Mouse (Mus musculus) midbrain, postnatal 0 days (tissue): ENCODE results near the gene Dok3. TPM values are rescaled to one million over a fixed set of nuclear protein-coding genes. Genes with fewer than 3 reads are reported as not detected.

Source experiments
- ATAC-seq: fragments of 200-750 bp; cut with Nextera tagmentation; 2 replicates; pipeline ENCODE4 v1.8.0; 2017; ENCODE audit warnings: moderate number of reproducible peaks, mild to moderate bottlenecking, moderate TSS enrichment, moderate library complexity; ENCODE audit not compliant: low FRiP score
- DNase-seq: peaks from one replicate; pipeline ENCODE4 v3.0.0-alpha.2; 2015; ENCODE audit warnings: low spot score
- H3K27ac ChIP-seq: fragments of 300-500 bp; sonication (generic); 2 replicates; pipeline ENCODE4 v1.5.1; 2014; ENCODE audit warnings: low read depth, mild to moderate bottlenecking, low read length, mixed read lengths
- H3K27me3 ChIP-seq: fragments of 300-500 bp; sonication (generic); 2 replicates; pipeline ENCODE4 v1.6.1; 2014; ENCODE audit warnings: low read length, control low read depth, mixed read lengths; ENCODE audit not compliant: insufficient read depth
- H3K36me3 ChIP-seq: fragments of 300-500 bp; sonication (generic); 2 replicates; pipeline ENCODE4 v1.6.1; 2014; ENCODE audit warnings: low read length, control low read depth, mixed read lengths; ENCODE audit not compliant: insufficient read depth
- H3K4me1 ChIP-seq: fragments of 300-500 bp; sonication (generic); 2 replicates; pipeline ENCODE4 v1.6.1; 2014; ENCODE audit warnings: mild to moderate bottlenecking, control low read depth, antibody characterized with exemption, low read length, mixed read lengths; ENCODE audit not compliant: insufficient read depth
- H3K4me2 ChIP-seq: fragments of 300-500 bp; sonication (generic); 2 replicates; pipeline ENCODE4 v1.6.1; 2014; ENCODE audit warnings: low read depth, mild to moderate bottlenecking, low read length, mixed read lengths; ENCODE audit not compliant: poor library complexity, severe bottlenecking
- H3K4me3 ChIP-seq: fragments of 300-500 bp; sonication (generic); 2 replicates; pipeline ENCODE4 v1.5.1; 2014; ENCODE audit warnings: low read depth, mild to moderate bottlenecking, low read length, moderate library complexity
- H3K9ac ChIP-seq: fragments of 300-500 bp; sonication (generic); replicated peaks from 2 replicates; pipeline ENCODE4 v1.6.1; 2014; ENCODE audit warnings: mild to moderate bottlenecking, low read length, moderate library complexity, mixed read lengths; ENCODE audit not compliant: poor library complexity, severe bottlenecking
- H3K9me3 ChIP-seq: fragments of 300-500 bp; sonication (generic); 2 replicates; pipeline ENCODE4 v1.6.1; 2016; ENCODE audit warnings: low read length, control low read depth
- CTCF ChIP-seq: IDR thresholded peaks from 2 replicates; pipeline ENCODE4 v1.5.1; 2016; ENCODE audit warnings: antibody characterized with exemption, mild to moderate bottlenecking
- WGBS: fragments of 180-500 bp; shearing (Covaris S2); extraction: QIAGEN DNeasy Blood & Tissue Kit; methylation state at CpG from one replicate; pipeline ENCODE4 v1.1.7; 2014; 5-methylcytosine and 5-hydroxymethylcytosine counted together
- polyA plus RNA-seq: library from polyadenylated mRNA; unstranded; fragments of >200 nt; fragmentation: Nextera tagmentation; extraction: Ambion mirVana; gene quantifications from 2 replicates; pipeline ENCODE4 v1.2.1, GENCODE M21; 2015
- total RNA-seq: library from RNA; depleted of rRNA; stranded (reverse); fragments of >200 nt; gene quantifications from 2 replicates; pipeline ENCODE4 v1.2.3, GENCODE M21; 2014

Gene Dok3
- total and polyA plus RNA-seq, 2 experiments from 2014 or later: 1.4 to 3.0 TPM

DNA sequence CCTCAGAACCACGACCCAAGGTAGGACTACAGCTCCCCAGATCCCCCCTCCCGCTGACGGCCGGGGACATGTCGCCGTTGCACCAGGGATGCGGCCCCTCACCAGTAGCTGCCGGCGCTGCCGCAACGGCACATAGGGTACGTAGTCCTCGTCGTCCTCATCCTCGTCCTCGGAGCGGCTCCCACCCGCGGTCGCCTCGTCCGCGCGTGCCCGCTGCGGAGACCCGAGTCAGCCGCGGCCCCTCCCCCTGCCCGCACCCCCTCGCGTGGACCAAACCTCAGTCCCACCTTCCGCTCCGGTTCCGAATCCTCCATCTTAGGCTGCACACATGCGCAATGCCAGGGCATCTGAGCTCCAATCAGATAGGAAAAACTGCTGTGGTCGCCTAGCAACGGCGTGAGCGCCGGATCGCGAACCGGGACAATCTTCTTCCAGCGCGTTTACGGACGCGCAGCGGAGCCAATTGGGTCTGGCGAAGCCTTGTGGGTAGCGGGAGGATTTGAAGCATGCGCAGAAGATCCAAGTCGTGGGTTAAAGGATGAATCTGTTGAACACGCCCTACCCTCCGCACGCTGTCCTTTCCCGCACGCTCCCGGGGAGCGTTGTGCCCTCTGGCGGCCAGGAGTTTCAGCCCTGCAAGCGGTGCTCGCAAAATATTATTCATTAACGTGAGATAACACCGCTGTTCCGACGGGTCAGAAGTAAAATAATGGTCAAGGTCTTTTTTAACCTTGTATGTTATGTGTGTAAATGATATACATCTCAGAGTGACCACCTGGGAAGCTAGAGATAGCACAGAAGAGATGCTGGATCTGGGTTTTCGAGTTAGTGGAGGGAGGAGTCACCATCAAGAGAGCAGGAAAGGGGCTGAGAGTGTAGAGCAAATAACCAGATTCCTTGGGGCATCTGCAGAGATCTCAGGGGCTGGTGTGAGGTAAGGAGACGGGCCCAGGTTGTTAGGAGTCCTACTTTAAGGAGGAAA lies 7.4 kb upstream of the Dok3 start, which contains the start of gene Ddx41:
TSS of gene Ddx41 (minus strand) at position 465 of the 982 bp plus-strand sequence.
- under 1% methylated on average over 70 of the region's 70 CpGs for WGBS
- peak within 1 kb of the TSS; percentile 78 for H3K9ac ChIP-seq
- H3K27ac ChIP-seq: peak within 1 kb of the TSS; percentile 83
- DNase-seq (peak; percentile 100), ATAC-seq (peak; percentile 97)
- H3K9me3 ChIP-seq: no peaks in the 10 kb centered on the region
- peak; percentile 95 for TF ChIP-seq CTCF
- peak within 1 kb of the TSS; percentile 88 for H3K4me2 ChIP-seq
- H3K4me1 ChIP-seq: peaks cover 9% of the 10 kb centered on the region; the same call in 1 of the 2 replicates
- H3K27me3 ChIP-seq: no peaks in the 10 kb centered on the region
- H3K4me3 ChIP-seq: peak within 1 kb of the TSS; percentile 72
- peaks cover 54% of the 10 kb centered on the region for H3K36me3 ChIP-seq

DNA sequence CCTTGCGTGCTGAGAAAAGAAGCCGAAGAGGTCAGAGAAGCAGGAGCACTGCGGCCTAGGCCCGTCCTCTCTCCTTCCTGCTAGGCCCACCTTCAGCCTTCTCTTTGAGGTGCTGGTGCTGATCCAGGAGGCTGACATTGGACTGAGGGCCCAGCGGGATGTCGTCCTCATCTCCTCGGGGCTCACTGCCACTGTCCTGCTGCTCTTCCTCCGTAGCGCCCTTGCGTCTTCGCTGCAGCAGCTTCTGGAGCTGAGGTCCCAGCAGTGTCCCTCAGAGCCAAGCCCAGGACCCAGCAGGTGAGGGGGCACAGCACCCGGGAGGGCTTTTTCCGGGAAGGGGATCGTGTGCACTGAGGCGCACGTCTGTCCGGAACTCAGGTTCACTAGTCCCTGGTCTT lies 6.7 kb upstream of the Dok3 start:
- WGBS: 21% methylated on average over 17 of the region's 17 CpGs
- ATAC-seq (no peak), DNase-seq (no peak)
- H3K4me3 ChIP-seq: peak overlapping the region; percentile 72
- H3K27ac ChIP-seq: peak overlapping the region; percentile 83
- TF ChIP-seq CTCF: no peak
- peaks cover 53% of the 10 kb centered on the region for H3K36me3 ChIP-seq
- peak overlapping the region; percentile 88 for H3K4me2 ChIP-seq
- peak overlapping the region; percentile 78 for H3K9ac ChIP-seq
- H3K4me1 ChIP-seq: peaks cover 9% of the 10 kb centered on the region; the same call in 1 of the 2 replicates
- no peaks in the 10 kb centered on the region for H3K9me3 ChIP-seq
- H3K27me3 ChIP-seq: no peaks in the 10 kb centered on the region

DNA sequence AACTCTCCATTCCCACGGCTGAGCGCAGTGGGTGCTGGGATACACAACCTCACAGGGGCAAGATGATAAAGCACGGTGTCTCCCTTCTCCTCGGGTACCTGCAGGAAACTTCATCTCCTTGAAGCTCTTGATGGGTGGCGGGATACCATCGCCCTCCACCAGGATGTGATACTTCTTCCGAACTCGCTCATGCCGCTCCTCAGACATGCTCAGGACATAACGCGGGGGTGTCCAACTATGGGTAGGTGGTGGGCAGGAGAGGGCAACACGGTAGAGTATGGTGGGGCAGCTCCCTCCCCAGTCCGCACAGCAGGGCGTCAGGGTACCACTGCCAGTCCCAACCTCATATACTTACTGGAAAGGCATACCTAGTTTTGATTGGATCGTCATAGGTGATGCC lies 6.1 kb upstream of the Dok3 start:
- Histone ChIP-seq H3K4me1 (peaks cover 9% of the 10 kb centered on the region; the same call in 1 of the 2 replicates), H3K27me3 (no peaks in the 10 kb centered on the region), H3K9ac (no peak overlapping the region), H3K27ac (no peak overlapping the region), H3K9me3 (no peaks in the 10 kb centered on the region), H3K36me3 (peaks cover 54% of the 10 kb centered on the region), H3K4me3 (peak overlapping the region; percentile 72), H3K4me2 (peak overlapping the region; percentile 88)
- DNase-seq (no peak), ATAC-seq (no peak)
- WGBS: 94% methylated on average over 15 of the region's 15 CpGs
- no peak for TF ChIP-seq CTCF

DNA sequence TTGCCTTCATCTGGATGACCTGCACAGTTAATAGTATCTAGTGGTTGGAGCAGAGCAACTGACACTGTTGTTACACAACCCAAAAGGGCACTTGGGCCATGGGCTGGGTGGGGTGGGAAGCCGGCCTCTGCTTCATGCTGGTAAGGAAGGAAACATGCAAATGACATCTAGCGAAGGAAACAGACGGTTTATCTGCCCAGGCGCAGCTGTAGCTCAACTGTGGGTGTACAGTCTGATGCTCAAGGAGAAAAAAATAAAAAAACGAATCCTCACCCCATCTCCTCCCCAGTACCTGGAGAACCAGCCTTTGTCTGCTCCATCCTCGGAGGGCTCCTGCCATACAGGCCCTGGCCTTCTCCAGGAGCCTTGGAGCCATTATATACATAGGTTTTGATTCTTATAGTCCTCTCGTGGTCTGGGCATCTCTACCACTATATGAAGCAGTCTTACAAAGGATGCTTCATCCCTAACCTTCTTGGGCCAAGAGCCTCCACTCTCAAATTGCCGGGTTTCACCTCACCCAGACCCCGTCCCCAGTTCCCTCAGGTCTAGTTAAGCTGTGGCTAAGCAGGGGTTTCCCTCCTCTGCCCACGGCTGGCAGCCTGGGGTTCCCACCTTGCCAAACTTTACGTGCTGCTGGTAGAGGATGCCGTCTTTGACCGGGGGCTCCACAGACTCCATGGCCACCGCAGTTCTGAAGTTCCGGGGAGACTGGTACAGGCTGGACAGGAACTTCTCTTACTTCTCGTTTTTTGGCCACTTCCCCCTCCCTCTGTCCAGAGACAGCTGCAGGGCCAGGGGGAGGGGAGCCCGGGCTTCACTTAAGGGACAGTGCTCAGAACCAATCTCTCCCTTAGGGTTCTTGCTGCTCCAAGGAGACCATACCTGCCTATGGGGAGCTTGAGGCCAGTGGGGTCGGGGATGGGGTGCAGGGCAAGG lies 993 bp downstream of the Dok3 start:
- Histone ChIP-seq H3K27me3 (no peaks in the 10 kb centered on the region), H3K4me1 (no peaks in the 10 kb centered on the region), H3K36me3 (peaks cover 31% of the 10 kb centered on the region), H3K9me3 (no peaks in the 10 kb centered on the region), H3K4me2 (no peak overlapping the region), H3K4me3 (no peak overlapping the region), H3K9ac (no peak overlapping the region), H3K27ac (no peak overlapping the region)
- TF ChIP-seq CTCF: no peak
- DNase-seq (no peak), ATAC-seq (no peak)
- 77% methylated on average over 18 of the region's 18 CpGs for WGBS

DNA sequence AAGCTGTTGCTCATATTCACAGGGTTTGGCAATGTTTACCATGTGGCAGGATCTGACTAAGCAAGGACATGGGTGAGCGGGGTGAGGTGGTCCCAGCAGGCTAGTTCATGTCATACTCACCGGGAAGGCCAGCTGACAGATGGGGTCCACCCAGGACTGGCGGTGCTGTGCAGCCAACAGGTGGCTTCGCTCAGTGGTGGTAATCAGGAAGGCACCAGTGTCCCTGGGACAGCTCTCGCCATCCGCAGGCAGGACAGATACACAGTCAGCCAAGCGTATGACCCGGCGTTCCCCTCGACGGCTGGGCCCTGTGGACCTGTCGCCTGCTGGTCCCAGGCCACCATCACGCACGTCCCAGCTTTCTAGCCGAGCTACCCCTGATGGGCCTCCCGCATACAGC lies 1.9 kb downstream of the Dok3 start:
- Histone ChIP-seq H3K4me3 (no peak overlapping the region), H3K27me3 (no peaks in the 10 kb centered on the region), H3K36me3 (peaks cover 29% of the 10 kb centered on the region), H3K4me2 (no peak overlapping the region), H3K4me1 (no peaks in the 10 kb centered on the region), H3K27ac (no peak overlapping the region), H3K9me3 (no peaks in the 10 kb centered on the region), H3K9ac (no peak overlapping the region)
- 87% methylated on average over 16 of the region's 16 CpGs for WGBS
- ATAC-seq: no peak
- TF ChIP-seq CTCF: no peak
- DNase-seq: no peak
